Mouse (Mus musculus): ENCODE results near the gene Fscn1.

Fscn1 gene

DNA sequence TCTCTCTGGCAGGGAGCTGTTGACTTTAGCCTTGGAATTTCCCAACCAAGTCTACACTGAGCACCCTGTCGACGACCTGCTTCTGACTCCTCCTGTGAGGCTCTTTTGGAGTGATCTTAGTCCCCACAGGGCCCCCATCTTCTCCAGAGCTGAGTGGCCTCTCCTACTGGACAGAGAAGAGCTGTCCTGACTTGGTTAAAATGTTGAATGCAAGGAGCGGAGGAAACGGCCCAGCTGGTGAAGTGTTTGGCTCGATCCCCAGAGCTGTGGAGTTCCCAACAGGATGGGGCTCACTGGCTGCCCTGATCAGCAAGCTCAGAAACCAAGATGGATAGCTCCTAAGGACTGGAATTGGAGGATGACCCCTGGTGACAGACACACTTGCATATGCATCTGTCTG lies 16.4 kb downstream of the Fscn1 start:
- DNase-seq, result no peak

DNA sequence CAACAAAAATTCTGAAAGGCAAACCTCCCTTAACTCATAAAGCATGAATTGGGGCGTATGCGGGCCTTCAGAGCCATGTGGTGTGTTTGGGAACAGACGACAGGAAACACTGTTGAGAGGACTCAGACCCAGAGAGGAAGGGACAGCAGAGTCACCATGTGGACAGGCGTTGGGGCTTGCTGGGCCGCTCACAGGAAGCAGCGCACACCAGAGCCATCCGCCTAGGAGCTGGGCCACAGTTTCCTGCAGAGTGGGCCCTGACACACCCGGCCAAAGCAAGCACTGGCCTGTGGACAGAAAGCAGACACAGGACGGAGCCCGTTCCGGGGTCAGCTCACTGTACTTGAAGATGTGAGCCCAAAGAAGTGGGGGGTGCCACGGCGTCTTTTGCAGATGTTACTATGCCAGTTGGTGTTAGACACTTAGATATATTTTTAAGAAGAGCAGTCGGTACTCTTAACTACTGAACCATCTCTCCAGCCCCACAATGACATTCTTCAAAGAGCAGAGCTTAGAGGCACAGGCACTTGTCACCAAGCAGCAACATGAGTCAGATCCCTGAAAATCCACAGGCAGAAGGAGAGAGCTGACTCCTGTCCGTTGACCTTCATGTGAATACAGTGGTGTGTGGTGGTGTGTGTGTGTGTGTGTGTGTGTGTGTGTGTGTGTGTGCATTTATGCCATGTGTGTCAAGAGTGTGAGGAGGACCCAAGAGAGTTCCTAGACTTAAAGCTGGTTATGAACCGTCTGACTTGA lies 22.1 kb downstream of the Fscn1 start:
- no peak for DNase-seq

- no peak for DNase-seq
Observed at GRCm38 (mm10) chr5:142983174-142983573, 23.0 kb downstream of the Fscn1 start.

- no peak for DNase-seq
Observed at GRCm38 (mm10) chr5:142984271-142984670, 24.1 kb downstream of the Fscn1 start.

- no peak for DNase-seq
Observed at GRCm38 (mm10) chr5:142988520-142988919, 28.4 kb downstream of the Fscn1 start.

DNA sequence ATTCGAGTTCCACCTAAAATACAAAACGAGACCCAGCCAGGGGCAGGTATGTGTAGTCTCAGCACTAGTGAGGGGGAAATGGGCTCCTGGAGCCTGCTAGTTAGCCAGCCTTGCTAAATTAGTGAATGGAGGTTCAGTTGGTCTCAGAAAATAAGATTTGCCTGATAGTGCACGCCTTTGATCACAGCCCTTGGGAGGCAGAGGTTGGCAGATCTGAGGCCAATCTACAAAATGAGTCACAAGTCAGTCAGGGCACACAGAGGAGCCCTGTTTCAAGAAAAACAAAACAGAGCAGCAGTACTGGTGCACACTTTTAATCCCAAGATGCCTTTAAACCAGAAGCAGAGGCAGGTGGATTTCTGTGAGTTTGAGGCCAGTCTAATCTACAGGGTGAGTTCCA lies 29.0 kb downstream of the Fscn1 start:
- no peak for DNase-seq

DNA sequence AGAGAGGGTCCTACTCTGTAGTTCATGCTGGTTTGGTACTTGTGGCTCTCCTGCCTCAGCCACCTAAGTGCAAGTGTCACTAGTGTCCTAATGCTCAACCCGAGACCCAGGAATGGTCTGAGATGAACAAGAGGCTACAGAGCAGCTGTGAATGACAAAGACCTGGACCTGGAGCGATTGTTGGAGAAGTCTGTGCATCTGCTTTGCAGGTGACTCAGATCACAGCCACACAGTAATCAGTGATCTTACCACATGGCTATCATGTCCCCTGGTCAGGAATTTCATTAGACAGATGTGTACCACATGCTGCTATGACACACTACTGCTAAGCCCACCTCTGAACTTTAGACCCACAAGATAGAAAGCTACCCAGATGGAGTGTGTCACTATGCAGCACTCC lies 34.6 kb downstream of the Fscn1 start:
- DNase-seq, result no peak

DNA sequence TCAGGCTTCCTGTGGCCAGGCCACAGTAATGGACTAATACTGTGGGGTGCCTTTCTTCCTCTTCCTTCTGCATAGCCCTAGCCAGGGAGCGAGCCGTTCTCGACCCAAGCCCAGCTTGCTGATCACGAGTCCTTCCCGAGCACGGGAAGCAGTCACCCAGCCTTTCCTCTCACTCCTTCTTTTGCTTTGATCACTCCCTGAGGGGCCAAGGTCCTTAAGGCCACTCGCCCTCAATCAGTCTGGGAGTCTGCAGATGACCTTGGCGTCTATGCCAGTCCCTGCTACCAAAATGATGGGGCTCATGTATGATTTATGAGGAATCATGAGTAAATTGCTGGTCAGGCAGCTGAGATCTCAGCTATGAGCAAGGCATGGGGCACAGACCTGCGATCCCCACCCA lies 37.4 kb downstream of the Fscn1 start:
- DNase-seq, result no peak

GRCm38 (mm10) chr5:142998171-142998570 lies 38.0 kb downstream of the Fscn1 start:
- no peak for DNase-seq

DNA sequence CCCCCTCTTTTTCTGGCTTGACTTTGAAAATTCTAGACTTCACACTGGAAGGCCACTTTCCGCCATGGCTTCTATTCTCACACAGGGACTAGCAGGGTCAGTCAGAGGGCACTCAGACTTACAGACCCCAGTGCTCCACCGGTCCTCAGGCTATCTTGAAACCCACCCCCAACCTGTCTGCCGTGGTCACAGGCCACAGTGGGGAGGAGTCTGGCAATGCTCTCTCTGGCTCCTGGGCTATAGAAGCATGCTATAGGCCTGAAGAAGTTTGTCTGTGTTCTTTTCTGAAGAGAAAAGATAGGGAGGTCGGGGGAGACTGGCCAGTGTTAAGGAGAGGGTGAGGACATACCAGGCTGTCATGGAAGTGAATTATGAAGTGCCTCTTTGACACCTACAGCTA lies 39.9 kb downstream of the Fscn1 start:
- no peak for DNase-seq

DNA sequence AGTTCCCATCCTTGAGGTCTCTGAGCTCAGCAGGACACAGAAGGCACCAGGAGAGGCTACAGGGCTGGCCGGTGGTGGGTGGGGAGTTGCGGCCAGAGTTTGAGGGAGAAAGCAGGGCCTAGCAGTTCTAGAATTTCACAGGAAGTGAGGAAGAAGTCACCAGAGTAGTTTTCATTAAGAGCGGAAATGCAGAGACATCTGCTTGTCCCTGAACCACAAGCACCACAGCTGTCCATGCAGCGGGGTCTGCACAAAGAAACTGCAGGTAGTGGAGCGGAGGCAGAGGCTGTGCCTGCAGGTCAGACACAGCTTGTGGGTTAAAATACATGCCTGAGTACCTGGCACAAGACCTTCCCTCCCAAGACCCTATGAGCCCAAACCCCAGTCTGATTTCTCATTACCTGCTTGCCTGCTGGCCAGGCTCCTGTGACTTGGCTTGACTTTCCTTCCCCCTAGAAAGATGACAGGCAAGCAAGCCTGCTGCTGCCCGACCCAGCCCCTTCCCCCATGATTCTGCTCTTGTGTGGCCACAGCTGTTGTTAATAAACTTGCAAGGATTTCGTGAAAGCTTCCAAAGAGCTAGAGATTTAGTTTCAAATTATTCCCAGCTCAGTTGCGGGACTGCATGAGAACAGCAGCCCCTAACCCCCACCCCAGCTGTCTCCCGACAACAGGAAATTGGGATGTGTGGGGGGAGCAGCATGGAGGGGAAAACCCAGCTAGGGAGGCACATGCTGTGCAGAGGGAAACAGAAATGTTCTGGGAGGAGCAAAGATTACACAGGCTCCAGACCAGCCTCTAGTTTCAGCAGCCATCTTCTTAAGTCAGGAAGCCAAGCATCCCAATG lies 40.7 kb downstream of the Fscn1 start:
- DNase-seq, result peak; percentile 31

- no peak for DNase-seq
Observed at GRCm38 (mm10) chr5:143009383-143009782, 49.2 kb downstream of the Fscn1 start.

- peak; percentile 22 for DNase-seq
Observed at GRCm38 (mm10) chr5:143017401-143017800, 57.3 kb downstream of the Fscn1 start.

Measured in thymus, postnatal 14 days (tissue).